Mouse (Mus musculus) E14TG2a.4 (cell line): ENCODE measurements around the gene Hip1.

Source experiments
- CTCF ChIP-seq: conservative IDR thresholded peaks from 2 replicates; pipeline ENCODE4 v1.5.1; 2014; ENCODE audit warnings: low read length
- NANOG ChIP-seq: IDR thresholded peaks from 2 replicates; pipeline ENCODE4 v1.6.1; 2014; ENCODE audit warnings: borderline replicate concordance, low read length, mixed read lengths

- TF ChIP-seq CTCF (no peak), NANOG (no peak)
Measured at GRCm38 (mm10) chr5:135535867-135536266, 9.1 kb downstream of the Hip1 start.
